In the genomic region with DNA sequence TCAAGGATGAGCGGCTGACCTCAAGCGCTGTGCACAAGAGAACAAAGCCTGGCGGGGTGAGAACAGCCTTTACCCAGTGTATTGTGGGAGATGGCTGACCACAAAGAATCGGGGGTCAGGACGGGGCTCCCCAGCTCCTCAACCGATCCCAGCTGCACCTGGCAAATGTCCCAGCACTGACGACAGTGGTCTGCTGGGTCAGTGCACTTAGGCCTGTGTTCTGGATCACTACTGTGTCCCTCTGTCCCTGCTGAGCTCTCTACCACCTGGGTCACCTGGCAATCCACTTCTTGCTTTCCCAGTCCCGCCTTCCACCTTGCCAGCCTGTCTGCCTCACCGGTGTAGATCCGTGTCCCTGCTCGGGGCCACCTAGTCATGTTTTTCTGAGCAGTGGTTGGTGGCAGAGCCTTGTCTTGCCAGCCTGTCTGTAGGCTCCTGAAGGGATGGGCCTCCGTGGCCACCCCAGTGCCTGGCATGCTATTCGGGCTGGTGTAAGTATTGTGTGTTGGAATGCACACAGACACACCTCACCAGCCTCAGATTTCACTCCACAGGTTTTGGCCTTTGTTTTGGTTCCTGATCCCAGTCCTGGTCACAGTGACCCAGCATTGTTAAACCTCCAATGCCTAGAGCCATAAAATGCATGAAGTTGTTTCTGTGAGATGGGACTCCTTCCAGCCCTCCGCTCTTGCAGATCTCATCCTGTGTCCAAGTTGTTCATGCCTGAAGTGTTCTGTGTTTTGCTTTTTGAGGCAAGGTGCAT, we compare ENCODE assay signal across 1 mouse cellular context.
A peak's percentile ranks its signal among the peaks of the same experiment; 100 is the strongest.
TF ChIP-seq lines count a peak whose summit lies in the region.

No protein-coding gene starts in this region.

TF ChIP-seq in MEL, 35 proteins besides CTCF, POLR2A, EP300 and RAD21:
- TF ChIP-seq USF2 (IDR thresholded peaks at IDR 0.05; ENCODE audit: borderline replicate concordance in 1 of 2, insufficient read depth in 1 of 2, low read depth in 1 of 2, low read length in 2 of 2) (no peak), MAFK (IDR thresholded peaks at IDR 0.05; ENCODE audit: borderline replicate concordance, low read depth, low read length) (no peak), POLR2AphosphoS2 (IDR thresholded peaks at IDR 0.05; ENCODE audit: low read length) (peak; percentile 91)
TF ChIP-seq in MEL: peak in this region for 1.
